Mouse (Mus musculus) erythroblast, embryonic 14.5 days (primary cell): Measurements from ENCODE around the gene Cep72. TPM values are rescaled to one million over a fixed set of nuclear protein-coding genes. Genes with fewer than 3 reads are reported as not detected.

Source experiments
- H3K27me3 ChIP-seq: 2 replicates; pipeline ENCODE4 v1.6.1; 2012; ENCODE audit warnings: inconsistent platforms; ENCODE audit not compliant: control insufficient read depth
- H3K36me3 ChIP-seq: 2 replicates; pipeline ENCODE4 v1.6.1; 2012; ENCODE audit warnings: mild to moderate bottlenecking, inconsistent platforms; ENCODE audit not compliant: control insufficient read depth
- H3K4me1 ChIP-seq: 2 replicates; pipeline ENCODE4 v1.6.1; 2012; ENCODE audit warnings: inconsistent platforms; ENCODE audit not compliant: control insufficient read depth
- H3K4me3 ChIP-seq: replicated peaks from 2 replicates; pipeline ENCODE3; 2012; ENCODE audit warnings: moderate library complexity, mild to moderate bottlenecking, inconsistent platforms
- H3K9me3 ChIP-seq: 2 replicates; pipeline ENCODE4 v1.6.1; 2012; ENCODE audit warnings: low read length, inconsistent platforms, mixed read lengths; ENCODE audit not compliant: control insufficient read depth
- GATA1 ChIP-seq: IDR thresholded peaks from 2 replicates; pipeline ENCODE4 v1.6.1; 2012; ENCODE audit warnings: low read length, inconsistent platforms, mixed read lengths
- TAL1 ChIP-seq: IDR thresholded peaks from 3 replicates; pipeline ENCODE4 v1.6.1; 2012; ENCODE audit warnings: low read length, inconsistent platforms, mixed read lengths
- polyA plus RNA-seq: library from polyadenylated mRNA; stranded (reverse); fragments of >175 nt; gene quantifications from 2 replicates; pipeline ENCODE4 v1.2.3, GENCODE M21; 2012

Gene Cep72
- polyA plus RNA-seq, 1 experiment: 0.34 TPM

- peaks cover 5% of the 10 kb centered on the region for H3K4me1 ChIP-seq
- no peaks in the 10 kb centered on the region for H3K9me3 ChIP-seq
- H3K27me3 ChIP-seq: peaks cover 12% of the 10 kb centered on the region
- H3K36me3 ChIP-seq: no peaks in the 10 kb centered on the region
- TF ChIP-seq TAL1: no peak
- no peak for TF ChIP-seq GATA1
- H3K4me3 ChIP-seq: no peak overlapping the region
Observed at GRCm38 (mm10) chr13:74000519-74000918, 61.6 kb downstream of the Cep72 start.

DNA sequence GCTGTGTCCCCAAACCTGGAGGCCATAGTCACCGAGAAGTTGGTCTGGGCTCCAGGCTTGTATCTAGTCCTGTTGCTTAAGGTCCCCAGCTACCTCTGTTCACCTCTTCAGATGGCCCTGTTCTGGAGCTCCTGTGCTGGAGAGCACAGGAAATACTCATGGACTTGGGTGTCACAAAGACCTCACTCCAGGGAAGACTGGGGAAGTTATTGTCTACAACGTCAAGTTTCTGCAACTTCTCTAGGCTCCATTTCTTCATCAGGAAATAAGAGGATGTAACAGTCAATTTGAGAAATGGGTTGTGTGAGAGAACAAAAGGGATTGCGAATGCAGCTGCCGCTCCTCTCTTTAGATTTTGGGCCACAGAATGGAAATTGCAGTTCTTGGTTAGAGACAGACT lies 65.6 kb downstream of the Cep72 start:
- peaks cover 6% of the 10 kb centered on the region for H3K27me3 ChIP-seq
- no peak for TF ChIP-seq GATA1
- no peak for TF ChIP-seq TAL1
- H3K9me3 ChIP-seq: no peaks in the 10 kb centered on the region
- H3K4me1 ChIP-seq: peaks cover 3% of the 10 kb centered on the region
- no peak overlapping the region for H3K4me3 ChIP-seq
- no peaks in the 10 kb centered on the region for H3K36me3 ChIP-seq

- H3K4me3 ChIP-seq: no peak overlapping the region
- H3K4me1 ChIP-seq: peaks cover 19% of the 10 kb centered on the region
- H3K9me3 ChIP-seq: no peaks in the 10 kb centered on the region
- no peaks in the 10 kb centered on the region for H3K27me3 ChIP-seq
- H3K36me3 ChIP-seq: no peaks in the 10 kb centered on the region
- TF ChIP-seq GATA1 (no peak), TAL1 (no peak)
Observed at GRCm38 (mm10) chr13:73991267-73991666, 70.8 kb downstream of the Cep72 start.

GRCm38 (mm10) chr13:73990761-73991160 lies 71.3 kb downstream of the Cep72 start:
- no peaks in the 10 kb centered on the region for H3K27me3 ChIP-seq
- no peaks in the 10 kb centered on the region for H3K9me3 ChIP-seq
- no peak overlapping the region for H3K4me3 ChIP-seq
- peaks cover 19% of the 10 kb centered on the region for H3K4me1 ChIP-seq
- H3K36me3 ChIP-seq: no peaks in the 10 kb centered on the region
- TF ChIP-seq TAL1 (no peak), GATA1 (no peak)

DNA sequence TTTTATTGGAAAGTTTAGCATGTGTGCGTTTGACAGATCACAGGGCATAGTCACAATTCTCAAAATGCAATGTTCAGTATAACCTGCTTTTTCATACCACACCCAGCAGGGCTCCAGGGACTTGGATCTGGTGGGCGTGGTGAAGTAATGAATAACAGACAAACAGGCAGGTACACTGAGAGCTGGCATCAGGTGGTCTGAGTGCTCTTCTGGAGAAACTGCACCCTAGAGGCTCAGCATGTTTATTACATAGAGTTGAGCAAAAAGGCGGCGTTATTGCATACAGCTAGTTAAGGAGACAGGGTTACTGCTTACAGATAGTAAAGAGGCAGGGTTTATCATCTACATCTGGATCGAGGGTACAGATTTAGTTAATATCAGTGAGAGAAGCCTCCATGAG lies 71.8 kb downstream of the Cep72 start:
- Histone ChIP-seq H3K27me3 (no peaks in the 10 kb centered on the region), H3K4me1 (peaks cover 19% of the 10 kb centered on the region), H3K9me3 (no peaks in the 10 kb centered on the region), H3K4me3 (no peak overlapping the region), H3K36me3 (no peaks in the 10 kb centered on the region)
- TF ChIP-seq TAL1 (no peak), GATA1 (no peak)

Other genes with a start within 250 kb of the Cep72 start
- gene Nkd2, start 214.7 kb downstream of the Cep72 start, polyA plus RNA-seq: not detected in 2 replicates
- gene Trip13, start 124.5 kb downstream of the Cep72 start, polyA plus RNA-seq: 0.09 and 0.15 TPM in 2 replicates
- gene Brd9, start 124.5 kb downstream of the Cep72 start, polyA plus RNA-seq: 6.7 and 7.7 TPM in 2 replicates
- gene Zdhhc11, start 98.4 kb downstream of the Cep72 start, polyA plus RNA-seq: not detected in 2 replicates
- 0.02 TPM in 1 of 2 replicates, not detected in the other for gene Tppp, start 52.9 kb downstream of the Cep72 start, polyA plus RNA-seq
- gene Slc9a3, start 59.2 kb upstream of the Cep72 start, polyA plus RNA-seq: not detected in 2 replicates
- 1.8 and 6.1 TPM in 2 replicates for gene Exoc3, start 146.4 kb upstream of the Cep72 start, polyA plus RNA-seq
- 0.01 TPM in 1 of 2 replicates, not detected in the other for gene Ahrr, start 230.0 kb upstream of the Cep72 start, polyA plus RNA-seq